Mouse (Mus musculus): ENCODE measurements at regions not wholly inside any gene's neighbourhood (a gene's known extent, or its start where the extent isn't known, plus 50 kb on each side); places are given as distances from the start of the nearest gene placed in this dataset.

DNA sequence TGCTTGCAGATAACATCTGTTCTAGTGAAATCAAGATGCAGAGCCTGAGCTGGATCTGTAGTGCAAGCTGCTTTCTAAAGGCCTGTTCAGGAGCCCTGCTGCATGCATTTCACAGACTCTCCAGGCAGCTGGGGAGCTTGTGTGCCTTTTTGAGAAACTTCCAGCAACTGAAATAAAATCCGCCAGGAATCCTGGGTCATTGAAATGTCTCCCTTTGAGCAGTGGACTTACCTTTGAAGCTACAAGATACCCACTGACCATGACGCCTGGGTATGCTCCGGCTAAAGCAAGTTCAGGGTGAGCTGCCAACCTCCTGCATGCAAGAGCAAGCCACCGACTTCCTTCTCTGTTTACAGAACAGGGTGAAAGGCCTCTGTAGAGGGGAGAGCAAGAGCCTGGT lies 278.7 kb downstream of the Cenpw start:
- Histone ChIP-seq H3K27ac (ENCODE audit: insufficient read depth, low read length) (no peak overlapping the region), H3K4me1 (ENCODE audit: control insufficient read depth, insufficient read depth, low read length) (no peaks in the 10 kb centered on the region), H3K4me3 (ENCODE audit: insufficient read depth, low read length) (no peak overlapping the region)
- no peak for TF ChIP-seq CTCF (IDR thresholded peaks at IDR 0.05; ENCODE audit: extremely low read depth, insufficient read depth, low read length)
- TF ChIP-seq POLR2A (IDR thresholded peaks at IDR 0.05; ENCODE audit: extremely low read depth, insufficient read depth, low read length), result no peak

DNA sequence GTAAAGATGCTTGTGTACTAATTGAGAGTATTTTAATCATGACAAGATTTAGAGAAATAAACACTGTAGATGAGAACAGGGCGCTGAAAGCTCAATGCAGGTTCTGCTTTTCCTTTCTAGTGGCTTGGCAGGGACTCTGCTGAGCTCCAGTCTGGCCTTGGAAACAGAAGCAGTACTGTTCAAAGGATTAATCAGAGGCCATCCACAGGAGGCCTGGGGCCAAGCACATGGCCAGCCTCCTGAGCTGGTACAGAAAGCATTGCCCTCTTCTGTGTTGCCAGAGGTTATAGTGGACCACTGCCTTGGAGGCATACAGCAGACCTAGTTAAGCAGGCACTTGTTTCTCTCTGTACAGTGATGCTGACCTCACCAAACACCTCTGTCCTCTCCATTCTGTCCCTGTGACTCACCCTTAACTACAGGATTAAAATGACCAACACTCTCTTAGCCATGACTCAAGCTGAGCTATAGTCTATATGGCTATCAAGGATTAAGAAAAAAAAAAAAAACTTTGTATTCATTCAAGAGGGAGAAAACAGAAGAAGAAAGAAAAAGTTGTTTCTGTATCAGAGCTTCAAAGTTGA lies 302.5 kb downstream of the Cenpw start:
- no peak overlapping the region for H3K4me3 ChIP-seq (ENCODE audit: insufficient read depth, low read length)
- H3K4me1 ChIP-seq (ENCODE audit: control insufficient read depth, insufficient read depth, low read length), result no peaks in the 10 kb centered on the region
- no peak for TF ChIP-seq POLR2A (IDR thresholded peaks at IDR 0.05; ENCODE audit: extremely low read depth, insufficient read depth, low read length)
- no peak for TF ChIP-seq CTCF (IDR thresholded peaks at IDR 0.05; ENCODE audit: extremely low read depth, insufficient read depth, low read length)
- H3K27ac ChIP-seq (ENCODE audit: insufficient read depth, low read length), result no peak overlapping the region

DNA sequence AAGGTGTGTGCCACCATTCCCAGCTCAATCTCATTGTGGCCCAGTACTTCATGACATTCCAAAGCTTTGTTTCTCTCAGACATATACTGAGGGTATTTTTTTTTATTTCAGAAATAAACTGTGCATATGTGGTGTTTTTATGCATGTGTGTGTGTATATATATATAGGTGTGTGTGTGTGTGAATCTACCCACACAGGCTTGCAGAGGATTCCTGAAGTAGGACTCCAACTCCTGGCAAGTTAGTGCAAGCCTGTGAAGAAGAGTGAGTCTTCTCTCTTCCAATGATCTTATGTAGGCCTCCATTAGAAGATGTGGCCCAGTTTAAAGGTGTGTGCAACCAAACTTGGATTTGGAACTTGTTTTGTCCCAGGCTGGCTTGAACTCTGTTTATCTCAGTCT lies 328.9 kb upstream of the Rspo3 start:
- no peaks in the 10 kb centered on the region for H3K4me1 ChIP-seq (ENCODE audit: control insufficient read depth, insufficient read depth, low read length)
- TF ChIP-seq POLR2A (IDR thresholded peaks at IDR 0.05; ENCODE audit: extremely low read depth, insufficient read depth, low read length) (no peak), CTCF (IDR thresholded peaks at IDR 0.05; ENCODE audit: extremely low read depth, insufficient read depth, low read length) (no peak)
- H3K27ac ChIP-seq (ENCODE audit: insufficient read depth, low read length), result no peak overlapping the region
- H3K4me3 ChIP-seq (ENCODE audit: insufficient read depth, low read length), result no peak overlapping the region

DNA sequence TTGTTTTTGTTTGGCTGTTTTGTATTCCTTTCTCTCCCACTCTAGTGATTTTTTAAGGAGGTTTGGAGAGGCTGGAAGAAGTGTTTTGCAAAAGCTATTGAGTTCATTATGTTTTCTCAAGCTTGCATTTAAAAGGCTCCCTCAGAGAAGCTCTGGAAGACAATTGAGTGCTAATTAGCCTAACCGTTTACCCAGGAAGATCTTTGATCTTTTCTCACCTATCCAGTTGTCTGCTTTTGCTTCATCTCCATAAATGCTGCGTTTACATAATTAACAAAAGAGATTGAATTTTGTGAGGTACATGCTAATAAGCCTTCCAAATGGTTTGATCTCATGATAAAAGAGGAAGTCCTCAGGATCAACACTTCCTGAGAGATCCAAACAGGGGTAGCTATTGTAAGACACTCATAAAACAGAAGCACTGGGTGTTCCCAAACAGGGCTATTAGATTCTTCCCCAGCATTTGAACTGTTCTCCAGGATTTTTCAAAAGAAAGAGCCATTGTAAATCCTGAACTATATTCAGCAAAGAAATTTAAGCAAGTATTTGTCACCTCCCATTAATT lies 320.2 kb upstream of the Rspo3 start:
- Histone ChIP-seq H3K27ac (ENCODE audit: insufficient read depth, low read length) (no peak overlapping the region), H3K4me3 (ENCODE audit: insufficient read depth, low read length) (no peak overlapping the region), H3K4me1 (ENCODE audit: control insufficient read depth, insufficient read depth, low read length) (no peaks in the 10 kb centered on the region)
- TF ChIP-seq CTCF (IDR thresholded peaks at IDR 0.05; ENCODE audit: extremely low read depth, insufficient read depth, low read length), result no peak

DNA sequence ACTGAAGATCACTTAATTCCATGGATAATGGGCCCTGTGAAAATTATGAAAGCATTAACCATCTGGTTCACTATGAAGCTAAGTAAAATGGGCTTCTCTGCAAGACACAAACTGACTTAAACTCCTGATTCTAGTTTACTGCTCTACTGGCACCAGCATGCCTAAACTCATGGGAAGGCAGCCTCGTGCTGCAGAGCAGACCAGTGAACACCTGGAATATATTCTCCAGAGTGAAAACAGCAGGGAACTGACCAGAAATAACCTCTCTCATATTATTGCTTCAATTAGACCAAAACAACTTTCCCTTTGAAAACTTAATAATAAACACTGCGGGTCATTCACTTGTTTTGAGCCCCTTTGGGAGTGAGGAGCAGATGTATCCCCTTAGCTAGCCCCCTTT lies 316.8 kb upstream of the Rspo3 start:
- H3K27ac ChIP-seq (ENCODE audit: insufficient read depth, low read length), result no peak overlapping the region
- no peak overlapping the region for H3K4me3 ChIP-seq (ENCODE audit: insufficient read depth, low read length)
- H3K4me1 ChIP-seq (ENCODE audit: control insufficient read depth, insufficient read depth, low read length), result no peaks in the 10 kb centered on the region
- no peak for TF ChIP-seq POLR2A (IDR thresholded peaks at IDR 0.05; ENCODE audit: extremely low read depth, insufficient read depth, low read length)
- no peak for TF ChIP-seq CTCF (IDR thresholded peaks at IDR 0.05; ENCODE audit: extremely low read depth, insufficient read depth, low read length)

DNA sequence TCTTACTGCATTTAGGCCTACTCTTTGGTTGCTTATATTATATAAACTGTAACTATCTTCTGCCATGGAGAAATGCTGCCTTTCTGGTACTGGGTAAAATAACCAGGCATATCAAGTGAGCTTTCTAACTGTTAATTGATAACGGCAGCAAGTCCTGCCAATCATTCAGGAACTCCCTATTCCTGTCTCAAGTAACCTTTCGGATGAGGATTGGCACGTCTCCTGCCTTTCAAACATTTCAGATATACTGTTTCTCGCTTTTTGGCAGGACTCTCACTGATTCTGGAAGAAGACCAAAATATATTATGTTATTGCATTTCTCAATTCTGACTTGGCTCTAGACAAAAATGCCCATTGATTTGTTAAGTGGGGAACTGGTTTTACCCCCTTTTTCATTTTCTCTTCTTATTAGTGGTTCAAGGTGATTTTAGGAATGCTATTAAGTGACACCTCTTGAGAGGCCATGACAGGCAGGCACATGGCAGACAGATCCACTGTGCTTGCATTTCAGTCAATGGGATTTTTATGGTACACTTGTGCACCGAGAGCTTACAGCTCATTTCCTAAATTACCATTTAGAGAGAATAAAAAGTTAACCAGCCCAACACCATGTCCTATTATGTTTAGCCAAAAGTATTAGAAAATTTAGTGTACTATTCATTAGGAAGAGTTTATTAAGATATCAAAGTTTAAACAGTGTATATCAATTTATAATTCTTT lies 289.4 kb upstream of the Rspo3 start:
- TF ChIP-seq POLR2A (IDR thresholded peaks at IDR 0.05; ENCODE audit: extremely low read depth, insufficient read depth, low read length) (no peak), CTCF (IDR thresholded peaks at IDR 0.05; ENCODE audit: extremely low read depth, insufficient read depth, low read length) (no peak)
- Histone ChIP-seq H3K4me3 (ENCODE audit: insufficient read depth, low read length) (no peak overlapping the region), H3K27ac (ENCODE audit: insufficient read depth, low read length) (0 out of 2 replicates have a peak overlapping the region, but pooled peaks have one; percentile 71), H3K4me1 (ENCODE audit: control insufficient read depth, insufficient read depth, low read length) (peaks cover 1% of the 10 kb centered on the region; the same call in 1 of the 2 replicates)

DNA sequence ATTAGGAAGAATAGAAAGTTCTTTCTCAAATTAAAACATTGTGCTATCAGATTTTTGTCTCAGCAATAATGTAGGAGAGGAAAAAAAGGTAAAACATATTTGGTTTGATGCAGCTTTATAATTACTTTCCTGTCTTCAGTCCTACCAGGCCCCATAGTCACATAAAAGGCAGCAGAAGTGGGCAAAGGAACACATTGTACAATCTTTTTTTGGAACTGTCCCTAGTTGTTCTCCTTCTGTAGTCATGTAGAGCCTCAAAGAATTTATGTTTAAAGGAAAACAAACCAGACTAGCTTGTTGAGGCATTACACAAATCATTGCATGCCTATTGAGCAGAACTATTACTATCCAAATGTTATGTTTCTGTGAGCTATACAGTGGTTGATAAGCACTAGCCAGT lies 288.7 kb upstream of the Rspo3 start:
- H3K27ac ChIP-seq (ENCODE audit: insufficient read depth, low read length), result 0 out of 2 replicates have a peak overlapping the region, but pooled peaks have one; percentile 71
- H3K4me3 ChIP-seq (ENCODE audit: insufficient read depth, low read length), result no peak overlapping the region
- TF ChIP-seq POLR2A (IDR thresholded peaks at IDR 0.05; ENCODE audit: extremely low read depth, insufficient read depth, low read length) (no peak), CTCF (IDR thresholded peaks at IDR 0.05; ENCODE audit: extremely low read depth, insufficient read depth, low read length) (no peak)

DNA sequence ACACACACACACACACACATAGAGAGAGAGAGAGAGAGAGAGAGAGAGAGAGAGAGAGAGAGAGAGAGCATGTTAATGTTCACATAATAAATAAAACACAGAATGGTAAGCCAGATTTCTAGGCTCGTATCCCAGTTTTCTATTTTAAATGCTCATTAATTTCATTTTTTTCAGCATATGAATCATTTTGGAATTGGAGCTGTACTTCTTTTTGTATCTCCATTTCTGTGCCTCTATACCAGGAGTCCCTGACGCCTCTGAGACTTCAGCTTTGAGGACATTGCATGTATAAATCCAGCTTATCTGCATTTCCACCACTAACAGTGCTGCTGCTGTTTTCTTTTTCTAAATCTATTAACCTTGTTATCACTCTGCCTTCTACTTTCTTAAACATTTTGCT lies 287.5 kb upstream of the Rspo3 start:
- TF ChIP-seq POLR2A (IDR thresholded peaks at IDR 0.05; ENCODE audit: extremely low read depth, insufficient read depth, low read length) (no peak), CTCF (IDR thresholded peaks at IDR 0.05; ENCODE audit: extremely low read depth, insufficient read depth, low read length) (no peak)
- Histone ChIP-seq H3K4me3 (ENCODE audit: insufficient read depth, low read length) (no peak overlapping the region), H3K27ac (ENCODE audit: insufficient read depth, low read length) (no peak overlapping the region), H3K4me1 (ENCODE audit: control insufficient read depth, insufficient read depth, low read length) (peaks cover 1% of the 10 kb centered on the region; the same call in 1 of the 2 replicates)

More for the DNA sequence above, 288.7 kb upstream of the Rspo3 start:
- H3K4me1 ChIP-seq (ENCODE audit: control insufficient read depth, insufficient read depth, low read length), result peaks cover 1% of the 10 kb centered on the region; the same call in 1 of the 2 replicates

DNA sequence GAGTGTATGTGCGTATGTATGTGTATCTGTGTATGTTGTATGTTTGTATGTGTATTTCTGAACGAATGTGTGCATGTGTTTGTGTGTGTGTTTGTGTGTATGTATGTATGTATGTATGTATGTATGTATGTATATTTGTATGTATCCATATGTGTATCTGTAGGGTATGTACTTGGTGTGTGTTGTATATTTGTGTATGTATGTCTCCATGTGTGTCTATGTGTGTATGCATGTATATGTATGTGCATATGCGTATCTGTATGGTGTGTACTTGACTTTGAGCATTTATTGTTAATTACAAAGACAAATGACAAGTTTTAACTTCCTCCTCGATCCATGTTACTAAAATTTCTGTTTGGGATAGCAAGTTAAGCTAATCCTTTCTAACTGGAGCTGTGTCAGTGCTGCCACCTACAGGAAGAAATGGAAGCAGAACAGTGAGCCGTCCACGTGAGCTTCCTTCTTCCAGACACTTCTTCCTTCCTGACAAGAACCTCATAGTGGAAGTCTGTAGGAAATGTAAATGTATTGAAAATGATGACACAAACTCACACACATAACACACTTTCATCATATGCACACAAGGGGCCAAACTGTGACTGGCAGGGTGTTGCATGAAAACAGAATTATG lies 268.4 kb upstream of the Rspo3 start:
- H3K4me3 ChIP-seq (ENCODE audit: insufficient read depth, low read length), result no peak overlapping the region
- no peak overlapping the region for H3K27ac ChIP-seq (ENCODE audit: insufficient read depth, low read length)
- H3K4me1 ChIP-seq (ENCODE audit: control insufficient read depth, insufficient read depth, low read length), result no peaks in the 10 kb centered on the region
- TF ChIP-seq POLR2A (IDR thresholded peaks at IDR 0.05; ENCODE audit: extremely low read depth, insufficient read depth, low read length) (no peak), CTCF (IDR thresholded peaks at IDR 0.05; ENCODE audit: extremely low read depth, insufficient read depth, low read length) (peak; percentile 66)
